Mouse (Mus musculus) forebrain, embryonic 12.5 days (tissue): ENCODE data around the gene Htr3a. TPM values are rescaled to one million over a fixed set of nuclear protein-coding genes. Genes with fewer than 3 reads are reported as not detected.
A peak's percentile ranks its signal among the peaks of the same experiment; 100 is the strongest.

ENCODE experiments used
- ATAC-seq: fragments of 200-750 bp; cut with Nextera tagmentation; 2 replicates; pipeline ENCODE4 v1.8.0; 2017; ENCODE audit warnings: moderate TSS enrichment; ENCODE audit not compliant: low FRiP score
- H3K27ac ChIP-seq: fragments of 300-500 bp; sonication (generic); 2 replicates; pipeline ENCODE4 v1.5.1; 2016; ENCODE audit warnings: mild to moderate bottlenecking
- H3K27me3 ChIP-seq: fragments of 300-500 bp; sonication (generic); 2 replicates; pipeline ENCODE4 v1.6.1; 2016; ENCODE audit warnings: mild to moderate bottlenecking
- H3K36me3 ChIP-seq: fragments of 300-500 bp; sonication (generic); replicated peaks from 2 replicates; pipeline ENCODE4 v1.6.1; 2016; ENCODE audit warnings: mild to moderate bottlenecking
- H3K4me1 ChIP-seq: fragments of 300-500 bp; sonication (generic); 2 replicates; pipeline ENCODE4 v1.6.1; 2016
- H3K4me2 ChIP-seq: fragments of 300-500 bp; sonication (generic); 2 replicates; pipeline ENCODE4 v1.6.1; 2016; ENCODE audit warnings: mild to moderate bottlenecking, moderate library complexity
- H3K4me3 ChIP-seq: fragments of 300-500 bp; sonication (generic); replicated peaks from 2 replicates; pipeline ENCODE4 v1.5.1; 2016; ENCODE audit warnings: mild to moderate bottlenecking
- H3K9ac ChIP-seq: fragments of 300-500 bp; sonication (generic); 2 replicates; pipeline ENCODE4 v1.6.1; 2016; ENCODE audit warnings: mild to moderate bottlenecking
- H3K9me3 ChIP-seq: fragments of 300-500 bp; sonication (generic); 2 replicates; pipeline ENCODE4 v1.6.1; 2016
- WGBS: fragments of 180-500 bp; shearing (Covaris S2); methylation state at CpG from one replicate; pipeline ENCODE4 v1.1.7; 2016; 5-methylcytosine and 5-hydroxymethylcytosine counted together
- polyA plus RNA-seq: library from polyadenylated mRNA; unstranded; fragments of >200 nt; fragmentation: Nextera tagmentation; extraction: Ambion mirVana; gene quantifications from 2 replicates; pipeline ENCODE4 v1.2.1, GENCODE M21; 2016

The Htr3a gene
- polyA plus RNA-seq, 1 experiment from 2014 or later = 1.0 TPM

DNA sequence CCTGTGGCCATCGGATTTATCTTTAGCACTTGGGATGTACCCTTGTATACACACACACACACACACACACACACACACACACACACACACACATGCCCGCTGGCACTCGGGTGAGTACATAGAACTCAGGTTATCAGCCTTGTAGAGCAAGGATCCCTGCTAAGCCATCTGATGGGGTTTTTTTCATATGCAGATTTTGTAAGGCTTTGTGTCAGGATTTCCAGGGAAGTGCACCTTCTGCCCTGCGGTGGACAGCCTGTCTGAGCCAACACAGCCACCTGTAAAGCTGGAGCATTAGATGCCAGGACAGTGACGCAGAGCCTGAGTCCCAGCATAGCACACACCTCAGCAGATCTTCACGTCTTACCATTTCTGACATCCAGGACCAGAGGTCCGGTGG lies 21.8 kb downstream of the Htr3a start:
- Histone ChIP-seq H3K9me3 (no peaks in the 10 kb centered on the region), H3K9ac (no peak overlapping the region), H3K4me2 (no peak overlapping the region), H3K36me3 (no peaks in the 10 kb centered on the region), H3K27ac (no peak overlapping the region), H3K27me3 (peaks cover 13% of the 10 kb centered on the region), H3K4me1 (0 out of 2 replicates have a peak, but pooled peaks cover 9% of the 10 kb centered on the region), H3K4me3 (no peak overlapping the region)
- ATAC-seq = no peak
- 74% methylated on average over 7 of the region's 7 CpGs for WGBS

GRCm38 (mm10) chr9:48872896-48873295 lies 38.0 kb downstream of the Htr3a start:
- no peak for ATAC-seq
- 90% methylated on average over 8 of the region's 8 CpGs for WGBS

GRCm38 (mm10) chr9:48866523-48867121 lies 44.3 kb downstream of the Htr3a start:
- H3K27me3 ChIP-seq = peaks cover 13% of the 10 kb centered on the region; the same call in 1 of the 2 replicates
- ATAC-seq = no peak
- no peak overlapping the region for H3K4me2 ChIP-seq
- WGBS = 43% methylated on average over 12 of the region's 12 CpGs
- no peak overlapping the region for H3K27ac ChIP-seq
- H3K4me1 ChIP-seq = peaks cover 15% of the 10 kb centered on the region
- H3K9me3 ChIP-seq = no peaks in the 10 kb centered on the region
- H3K9ac ChIP-seq = no peak overlapping the region
- no peaks in the 10 kb centered on the region for H3K36me3 ChIP-seq
- no peak overlapping the region for H3K4me3 ChIP-seq

More at GRCm38 (mm10) chr9:48872896-48873295, 38.0 kb downstream of the Htr3a start:
- Histone ChIP-seq H3K4me1 (no peaks in the 10 kb centered on the region), H3K9me3 (no peaks in the 10 kb centered on the region), H3K27me3 (0 out of 2 replicates have a peak, but pooled peaks cover 5% of the 10 kb centered on the region), H3K27ac (no peak overlapping the region), H3K36me3 (no peaks in the 10 kb centered on the region), H3K4me3 (no peak overlapping the region), H3K9ac (no peak overlapping the region), H3K4me2 (no peak overlapping the region)

DNA sequence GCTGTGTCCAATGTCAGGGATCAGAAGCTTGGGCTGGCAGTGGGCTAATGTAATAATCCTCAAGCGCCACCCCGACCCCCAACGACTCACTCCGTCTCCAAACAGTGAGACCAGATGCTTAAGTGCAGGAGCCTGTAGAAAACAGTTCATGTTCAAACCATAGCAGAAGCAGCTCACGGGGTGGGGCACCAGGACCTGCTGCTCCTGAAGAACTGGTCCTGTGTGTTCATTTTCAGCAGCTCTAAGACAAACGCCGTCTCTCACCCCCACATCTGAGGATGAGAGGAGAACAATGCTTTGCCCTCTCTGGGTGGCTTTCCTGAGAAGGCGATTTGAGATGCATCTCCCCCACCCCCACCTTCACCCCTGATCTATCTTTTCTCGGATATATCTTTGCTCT lies 45.7 kb downstream of the Htr3a start:
- no peak overlapping the region for H3K27ac ChIP-seq
- H3K9me3 ChIP-seq = no peaks in the 10 kb centered on the region
- peaks cover 15% of the 10 kb centered on the region; the same call in 1 of the 2 replicates for H3K27me3 ChIP-seq
- H3K4me3 ChIP-seq = no peak overlapping the region
- peaks cover 17% of the 10 kb centered on the region for H3K4me1 ChIP-seq
- ATAC-seq = no peak
- H3K9ac ChIP-seq = no peak overlapping the region
- WGBS = 45% methylated on average over 9 of the region's 9 CpGs
- H3K4me2 ChIP-seq = no peak overlapping the region
- H3K36me3 ChIP-seq = no peaks in the 10 kb centered on the region

- ATAC-seq = no peak
- no peak overlapping the region for H3K9ac ChIP-seq
- no peak overlapping the region for H3K27ac ChIP-seq
- H3K9me3 ChIP-seq = no peaks in the 10 kb centered on the region
- H3K36me3 ChIP-seq = no peaks in the 10 kb centered on the region
- H3K4me2 ChIP-seq = no peak overlapping the region
- H3K4me1 ChIP-seq = peaks cover 14% of the 10 kb centered on the region
- H3K4me3 ChIP-seq = no peak overlapping the region
- H3K27me3 ChIP-seq = peaks cover 15% of the 10 kb centered on the region; the same call in 1 of the 2 replicates
- WGBS = 84% methylated on average over 10 of the region's 10 CpGs
Measured at GRCm38 (mm10) chr9:48861481-48861880, 49.4 kb downstream of the Htr3a start.

- Histone ChIP-seq H3K27me3 (peaks cover 13% of the 10 kb centered on the region; the same call in 1 of the 2 replicates), H3K9me3 (no peaks in the 10 kb centered on the region), H3K27ac (no peak overlapping the region), H3K4me2 (no peak overlapping the region), H3K4me3 (no peak overlapping the region), H3K9ac (no peak overlapping the region), H3K36me3 (no peaks in the 10 kb centered on the region), H3K4me1 (peaks cover 11% of the 10 kb centered on the region; the same call in 1 of the 2 replicates)
- 6% methylated on average over 6 of the region's 6 CpGs for WGBS
- peak; percentile 61; the same call in 1 of the 2 replicates for ATAC-seq
Measured at GRCm38 (mm10) chr9:48860526-48860845, 50.4 kb downstream of the Htr3a start.

- ATAC-seq = no peak; the same call in 1 of the 2 replicates
- no peaks in the 10 kb centered on the region for H3K36me3 ChIP-seq
- peaks cover 7% of the 10 kb centered on the region; the same call in 1 of the 2 replicates for H3K4me1 ChIP-seq
- H3K27ac ChIP-seq = no peak overlapping the region
- peaks cover 13% of the 10 kb centered on the region; the same call in 1 of the 2 replicates for H3K27me3 ChIP-seq
- no peak overlapping the region for H3K4me3 ChIP-seq
- no peaks in the 10 kb centered on the region for H3K9me3 ChIP-seq
- H3K4me2 ChIP-seq = no peak overlapping the region
- 23% methylated on average over 10 of the region's 10 CpGs for WGBS
- H3K9ac ChIP-seq = no peak overlapping the region
Measured at GRCm38 (mm10) chr9:48859828-48860525, 50.9 kb downstream of the Htr3a start.

- 74% methylated on average over 7 of the region's 7 CpGs for WGBS
- Histone ChIP-seq H3K9ac (no peak overlapping the region), H3K9me3 (no peaks in the 10 kb centered on the region), H3K36me3 (no peaks in the 10 kb centered on the region), H3K27me3 (peaks cover 9% of the 10 kb centered on the region; the same call in 1 of the 2 replicates), H3K4me1 (peaks cover 7% of the 10 kb centered on the region; the same call in 1 of the 2 replicates), H3K4me3 (no peak overlapping the region), H3K4me2 (no peak overlapping the region), H3K27ac (no peak overlapping the region)
- ATAC-seq = no peak
Measured at GRCm38 (mm10) chr9:48857944-48858343, 53.0 kb downstream of the Htr3a start.

DNA sequence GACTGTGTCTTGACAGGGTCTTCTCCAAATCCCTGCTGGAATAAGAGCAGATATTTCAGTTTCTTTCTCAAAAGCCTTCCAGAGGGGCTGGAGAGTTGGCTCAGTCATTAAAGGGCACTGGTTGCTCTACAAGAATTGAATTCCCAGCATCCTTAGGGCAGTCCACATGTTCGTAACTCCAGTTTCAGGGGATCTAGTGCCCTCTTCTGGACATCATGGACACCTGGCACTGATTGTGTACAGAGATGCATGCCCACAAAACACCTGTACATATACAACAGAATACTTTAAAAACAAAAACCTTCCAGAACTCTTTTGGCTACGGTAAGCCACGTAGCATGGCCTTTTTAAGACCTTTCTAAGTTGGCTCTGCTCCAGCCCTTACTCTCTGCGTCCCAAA lies 54.7 kb downstream of the Htr3a start:
- 91% methylated on average over 4 of the region's 4 CpGs for WGBS
- Histone ChIP-seq H3K9me3 (no peaks in the 10 kb centered on the region), H3K4me2 (no peak overlapping the region), H3K27ac (no peak overlapping the region), H3K4me1 (peaks cover 7% of the 10 kb centered on the region; the same call in 1 of the 2 replicates), H3K9ac (no peak overlapping the region), H3K27me3 (peaks cover 4% of the 10 kb centered on the region; the same call in 1 of the 2 replicates), H3K36me3 (no peaks in the 10 kb centered on the region), H3K4me3 (no peak overlapping the region)
- no peak for ATAC-seq

- 93% methylated on average over 5 of the region's 5 CpGs for WGBS
- ATAC-seq = no peak
- Histone ChIP-seq H3K4me3 (no peak overlapping the region), H3K27ac (no peak overlapping the region), H3K9ac (no peak overlapping the region), H3K9me3 (no peaks in the 10 kb centered on the region), H3K27me3 (no peaks in the 10 kb centered on the region), H3K36me3 (no peaks in the 10 kb centered on the region), H3K4me2 (no peak overlapping the region), H3K4me1 (0 out of 2 replicates have a peak, but pooled peaks cover 3% of the 10 kb centered on the region)
Measured at GRCm38 (mm10) chr9:48849531-48849930, 61.4 kb downstream of the Htr3a start.
